Mouse (Mus musculus): ENCODE results near the gene Krtcap3. TPM values are rescaled to one million over a fixed set of nuclear protein-coding genes. Genes with fewer than 3 reads are reported as not detected.

Gene Krtcap3
- polyA plus RNA-seq, 1 experiment from 2014 or later: 2.3 TPM

- H3K4me3 ChIP-seq: peak overlapping the region; percentile 52
- peaks cover 37% of the 10 kb centered on the region for H3K4me1 ChIP-seq
- no peak for ATAC-seq
- H3K9ac ChIP-seq: peak overlapping the region; percentile 68
- no peaks in the 10 kb centered on the region for H3K27me3 ChIP-seq
- H3K27ac ChIP-seq: peak overlapping the region; percentile 82
- peaks cover 20% of the 10 kb centered on the region for H3K36me3 ChIP-seq (ENCODE audit: poor library complexity, severe bottlenecking)
- WGBS: 4% methylated on average over 9 of the region's 9 CpGs
- H3K4me2 ChIP-seq: peak overlapping the region; percentile 84
- H3K9me3 ChIP-seq (replicated peaks): no peaks in the 10 kb centered on the region
These were observed 39.8 kb downstream of the Krtcap3 start for GRCm38 (mm10) chr5:31291361-31291688.

GRCm38 (mm10) chr5:31294964-31295605 lies 43.6 kb downstream of the Krtcap3 start:
- Histone ChIP-seq H3K27me3 (no peaks in the 10 kb centered on the region), H3K4me2 (peak overlapping the region; percentile 94), H3K27ac (peak overlapping the region; percentile 65), H3K4me3 (peak overlapping the region; percentile 78), H3K36me3 (ENCODE audit: poor library complexity, severe bottlenecking) (peaks cover 13% of the 10 kb centered on the region), H3K9me3 (replicated peaks) (no peaks in the 10 kb centered on the region), H3K4me1 (peaks cover 36% of the 10 kb centered on the region), H3K9ac (peak overlapping the region; percentile 94)
- 5% methylated on average over 28 of the region's 29 CpGs for WGBS
- ATAC-seq: no peak; the same call in 1 of the 2 replicates

GRCm38 (mm10) chr5:31295606-31296141 lies 44.2 kb downstream of the Krtcap3 start, which contains the start of gene Fndc4:
Fndc4 (minus strand) TSS chr5:31296080.
- peak within 1 kb of the TSS; percentile 78 for H3K4me3 ChIP-seq
- WGBS: under 1% methylated on average over 34 of the region's 46 CpGs

GRCm38 (mm10) chr5:31297047-31297757 lies 45.7 kb downstream of the Krtcap3 start, which contains the start of gene Gckr:
Gckr (plus strand) TSS chr5:31297443.
- Histone ChIP-seq H3K4me3 (no peak within 1 kb of the TSS; the same call in 1 of the 2 replicates), H3K4me2 (peak within 1 kb of the TSS; percentile 94), H3K9ac (no peak within 1 kb of the TSS), H3K36me3 (ENCODE audit: poor library complexity, severe bottlenecking) (peaks cover 13% of the 10 kb centered on the region), H3K27me3 (no peaks in the 10 kb centered on the region), H3K4me1 (peaks cover 22% of the 10 kb centered on the region), H3K27ac (no peak within 1 kb of the TSS), H3K9me3 (replicated peaks) (no peaks in the 10 kb centered on the region)
- no peak for ATAC-seq
- 84% methylated on average over 13 of the region's 13 CpGs for WGBS

More at GRCm38 (mm10) chr5:31295606-31296141, 44.2 kb downstream of the Krtcap3 start, which contains the start of gene Fndc4:
- Histone ChIP-seq H3K9ac (peak within 1 kb of the TSS; percentile 94), H3K9me3 (replicated peaks) (no peaks in the 10 kb centered on the region), H3K4me2 (peak within 1 kb of the TSS; percentile 94), H3K27me3 (no peaks in the 10 kb centered on the region), H3K27ac (peak within 1 kb of the TSS; percentile 65), H3K4me1 (peaks cover 30% of the 10 kb centered on the region), H3K36me3 (ENCODE audit: poor library complexity, severe bottlenecking) (peaks cover 13% of the 10 kb centered on the region)
- ATAC-seq: peak; percentile 82

- Histone ChIP-seq H3K9me3 (replicated peaks) (no peaks in the 10 kb centered on the region), H3K4me3 (no peak overlapping the region), H3K4me1 (peaks cover 19% of the 10 kb centered on the region), H3K27me3 (no peaks in the 10 kb centered on the region), H3K27ac (no peak overlapping the region), H3K36me3 (ENCODE audit: poor library complexity, severe bottlenecking) (peaks cover 8% of the 10 kb centered on the region), H3K4me2 (no peak overlapping the region), H3K9ac (no peak overlapping the region)
- 82% methylated on average over 3 of the region's 3 CpGs for WGBS
- ATAC-seq: no peak
These were observed 46.5 kb downstream of the Krtcap3 start for GRCm38 (mm10) chr5:31297981-31298380.

GRCm38 (mm10) chr5:31298486-31298885 lies 47.0 kb downstream of the Krtcap3 start:
- Histone ChIP-seq H3K9ac (no peak overlapping the region), H3K4me1 (peaks cover 18% of the 10 kb centered on the region), H3K27ac (no peak overlapping the region), H3K4me2 (no peak overlapping the region), H3K36me3 (ENCODE audit: poor library complexity, severe bottlenecking) (peaks cover 3% of the 10 kb centered on the region), H3K9me3 (replicated peaks) (no peaks in the 10 kb centered on the region), H3K4me3 (no peak overlapping the region), H3K27me3 (no peaks in the 10 kb centered on the region)
- ATAC-seq: no peak
- WGBS: 71% methylated on average over 2 of the region's 2 CpGs

GRCm38 (mm10) chr5:31301866-31302265 lies 50.4 kb downstream of the Krtcap3 start:
- H3K9ac ChIP-seq: no peak overlapping the region
- H3K4me2 ChIP-seq: no peak overlapping the region
- no peaks in the 10 kb centered on the region for H3K27me3 ChIP-seq
- no peak overlapping the region for H3K27ac ChIP-seq
- H3K36me3 ChIP-seq (ENCODE audit: poor library complexity, severe bottlenecking): no peaks in the 10 kb centered on the region
- H3K9me3 ChIP-seq (replicated peaks): no peaks in the 10 kb centered on the region
- no peak overlapping the region for H3K4me3 ChIP-seq
- no peak for ATAC-seq
- H3K4me1 ChIP-seq: no peaks in the 10 kb centered on the region
- 70% methylated on average over 7 of the region's 8 CpGs for WGBS

Other genes with a start within 250 kb of the Krtcap3 start
- gene Atraid, start 203.4 kb upstream of the Krtcap3 start, polyA plus RNA-seq (2015; fragmentation: Nextera tagmentation; extraction: Ambion mirVana): 124 and 130 TPM in 2 replicates
- 10.9 and 11.5 TPM in 2 replicates for gene Slc5a6, start 202.8 kb upstream of the Krtcap3 start, polyA plus RNA-seq (2015; fragmentation: Nextera tagmentation; extraction: Ambion mirVana)
- 24.2 and 28.6 TPM in 2 replicates for gene Cad, start 196.9 kb upstream of the Krtcap3 start, polyA plus RNA-seq (2015; fragmentation: Nextera tagmentation; extraction: Ambion mirVana)
- not detected in 2 replicates for gene Dnajc5g, start 145.4 kb upstream of the Krtcap3 start, polyA plus RNA-seq (2015; fragmentation: Nextera tagmentation; extraction: Ambion mirVana)
- gene Slc30a3, start 143.5 kb upstream of the Krtcap3 start, polyA plus RNA-seq (2015; fragmentation: Nextera tagmentation; extraction: Ambion mirVana): 1.7 and 1.8 TPM in 2 replicates
- not detected in 2 replicates for gene Trim54, start 135.0 kb upstream of the Krtcap3 start, polyA plus RNA-seq (2015; fragmentation: Nextera tagmentation; extraction: Ambion mirVana)
- gene Ucn, start 112.9 kb upstream of the Krtcap3 start, polyA plus RNA-seq (2015; fragmentation: Nextera tagmentation; extraction: Ambion mirVana): not detected in 2 replicates
- 56.7 and 57.1 TPM in 2 replicates for gene Mpv17, start 97.4 kb upstream of the Krtcap3 start, polyA plus RNA-seq (2015; fragmentation: Nextera tagmentation; extraction: Ambion mirVana)
- 1.5 and 1.9 TPM in 2 replicates for gene Gm29609, start 71.8 kb upstream of the Krtcap3 start, polyA plus RNA-seq (2015; fragmentation: Nextera tagmentation; extraction: Ambion mirVana)
- gene Gtf3c2, start 71.5 kb upstream of the Krtcap3 start, polyA plus RNA-seq (2015; fragmentation: Nextera tagmentation; extraction: Ambion mirVana): 76.5 and 86.9 TPM in 2 replicates
- 139 and 145 TPM in 2 replicates for gene Snx17, start 58.5 kb upstream of the Krtcap3 start, polyA plus RNA-seq (2015; fragmentation: Nextera tagmentation; extraction: Ambion mirVana)
- gene Eif2b4, start 58.3 kb upstream of the Krtcap3 start, polyA plus RNA-seq (2015; fragmentation: Nextera tagmentation; extraction: Ambion mirVana): 75.8 and 77.9 TPM in 2 replicates
- gene Zfp513, start 49.4 kb upstream of the Krtcap3 start, polyA plus RNA-seq (2015; fragmentation: Nextera tagmentation; extraction: Ambion mirVana): 13.3 and 13.4 TPM in 2 replicates
- 164 and 176 TPM in 2 replicates for gene Ppm1g, start 31.0 kb upstream of the Krtcap3 start, polyA plus RNA-seq (2015; fragmentation: Nextera tagmentation; extraction: Ambion mirVana)
- 137 and 145 TPM in 2 replicates for gene Nrbp1, start 10.8 kb upstream of the Krtcap3 start, polyA plus RNA-seq (2015; fragmentation: Nextera tagmentation; extraction: Ambion mirVana)
- gene Gm9970, start 10.5 kb upstream of the Krtcap3 start, polyA plus RNA-seq (2015; fragmentation: Nextera tagmentation; extraction: Ambion mirVana): 0.44 TPM in 1 of 2 replicates, not detected in the other
- 29.6 and 38.5 TPM in 2 replicates for gene Ift172, start 39.4 kb downstream of the Krtcap3 start, polyA plus RNA-seq (2015; fragmentation: Nextera tagmentation; extraction: Ambion mirVana)
- 62.1 and 66.7 TPM in 2 replicates for gene Fndc4, start 44.4 kb downstream of the Krtcap3 start, polyA plus RNA-seq (2015; fragmentation: Nextera tagmentation; extraction: Ambion mirVana)
- gene Gckr, start 45.8 kb downstream of the Krtcap3 start, polyA plus RNA-seq (2015; fragmentation: Nextera tagmentation; extraction: Ambion mirVana): 0.12 and 0.16 TPM in 2 replicates
- gene Zfp512, start 200.7 kb downstream of the Krtcap3 start, polyA plus RNA-seq (2015; fragmentation: Nextera tagmentation; extraction: Ambion mirVana): 94.8 and 106 TPM in 2 replicates
- gene 4930548H24Rik, start 234.0 kb downstream of the Krtcap3 start, polyA plus RNA-seq (2015; fragmentation: Nextera tagmentation; extraction: Ambion mirVana): 0.14 and 0.18 TPM in 2 replicates
- 75.4 and 89.8 TPM in 2 replicates for gene Gpn1, start 243.1 kb downstream of the Krtcap3 start, polyA plus RNA-seq (2015; fragmentation: Nextera tagmentation; extraction: Ambion mirVana)